Mouse (Mus musculus): ENCODE results near the gene Elf2. TPM values are rescaled to one million over a fixed set of nuclear protein-coding genes. Genes with fewer than 3 reads are reported as not detected.

Gene Elf2
- polyA plus RNA-seq, 2 experiments: 14.7 to 20.7 TPM

GRCm38 (mm10) chr3:51228038-51228820, 112.2 kb downstream of the Elf2 start:
- TF ChIP-seq EP300 (IDR thresholded peaks at IDR 0.05; ENCODE audit: low read depth): no peak
- TF ChIP-seq CTCF (IDR thresholded peaks at IDR 0.05; ENCODE audit: low read depth): peak; percentile 91
- DNase-seq (ENCODE audit: low read depth in 3 of 3, low spot score in 3 of 3): peak; percentile 74 to 83 (median 75)
- Histone ChIP-seq H3K36me3 (replicated peaks; ENCODE audit: control insufficient read depth, insufficient read depth, low read depth) (peaks cover 16% of the 10 kb centered on the region), H3K4me3 (ENCODE audit: insufficient read depth in 1 of 2, low read depth in 2 of 2, low read length in 2 of 2) (peak overlapping the region; percentile 10 to 97; a peak in 3 of 4 replicates), H3K27ac (peak overlapping the region; percentile 99), H3K27me3 (ENCODE audit: control insufficient read depth, insufficient read depth, low read length) (no peaks in the 10 kb centered on the region), H3K9ac (replicated peaks) (peak overlapping the region; percentile 10; the same call in 1 of the 2 replicates), H3K9me3 (ENCODE audit: control insufficient read depth, low read length) (no peaks in the 10 kb centered on the region), H3K4me1 (replicated peaks; ENCODE audit: control insufficient read depth in 2 of 2, insufficient read depth in 2 of 2, low read length in 1 of 2) (peaks cover 66 to 69% of the 10 kb centered on the region in 2 experiments), H3K4me2 (ENCODE audit: low read depth) (peak overlapping the region; percentile 98)
- no peak for ATAC-seq (ENCODE audit: insufficient read depth)
- 50% methylated on average over 10 of the region's 10 CpGs for WGBS (ENCODE audit: insufficient replicate concordance)

GRCm38 (mm10) chr3:51226601-51227000, 113.9 kb downstream of the Elf2 start:
- Histone ChIP-seq H3K9ac (replicated peaks) (peak overlapping the region; percentile 98), H3K9me3 (ENCODE audit: control insufficient read depth, low read length) (no peaks in the 10 kb centered on the region), H3K36me3 (replicated peaks; ENCODE audit: control insufficient read depth, insufficient read depth, low read depth) (peaks cover 9% of the 10 kb centered on the region), H3K27me3 (ENCODE audit: control insufficient read depth, insufficient read depth, low read length) (no peaks in the 10 kb centered on the region), H3K4me1 (replicated peaks; ENCODE audit: control insufficient read depth in 2 of 2, insufficient read depth in 2 of 2, low read length in 1 of 2) (peaks cover 51 to 57% of the 10 kb centered on the region in 2 experiments), H3K27ac (peak overlapping the region; percentile 99), H3K4me2 (ENCODE audit: low read depth) (peak overlapping the region; percentile 98), H3K4me3 (ENCODE audit: insufficient read depth in 1 of 2, low read depth in 2 of 2, low read length in 2 of 2) (peak overlapping the region; percentile 74 to 97)
- WGBS (ENCODE audit: insufficient replicate concordance): 9% methylated on average over 3 of the region's 3 CpGs
- DNase-seq (ENCODE audit: low read depth in 3 of 3, low spot score in 3 of 3) (no peak), ATAC-seq (ENCODE audit: insufficient read depth) (no peak)
- no peak for TF ChIP-seq CTCF (IDR thresholded peaks at IDR 0.05; ENCODE audit: low read depth)
- TF ChIP-seq EP300 (IDR thresholded peaks at IDR 0.05; ENCODE audit: low read depth): no peak

GRCm38 (mm10) chr3:51225979-51226378, 114.5 kb downstream of the Elf2 start:
- Histone ChIP-seq H3K4me3 (ENCODE audit: insufficient read depth in 1 of 2, low read depth in 2 of 2, low read length in 2 of 2) (peak overlapping the region; percentile 74 to 97), H3K4me2 (ENCODE audit: low read depth) (peak overlapping the region; percentile 98), H3K27ac (peak overlapping the region; percentile 99), H3K9me3 (ENCODE audit: control insufficient read depth, low read length) (no peaks in the 10 kb centered on the region), H3K9ac (replicated peaks) (peak overlapping the region; percentile 98), H3K36me3 (replicated peaks; ENCODE audit: control insufficient read depth, insufficient read depth, low read depth) (peaks cover 9% of the 10 kb centered on the region), H3K27me3 (ENCODE audit: control insufficient read depth, insufficient read depth, low read length) (no peaks in the 10 kb centered on the region; the same call in 1 of the 2 replicates), H3K4me1 (replicated peaks; ENCODE audit: control insufficient read depth in 2 of 2, insufficient read depth in 2 of 2, low read length in 1 of 2) (peaks cover 45 to 51% of the 10 kb centered on the region in 2 experiments)
- 65% methylated on average over 10 of the region's 10 CpGs for WGBS (ENCODE audit: insufficient replicate concordance)
- ATAC-seq (ENCODE audit: insufficient read depth) (no peak), DNase-seq (ENCODE audit: low read depth in 3 of 3, low spot score in 3 of 3) (no peak)
- no peak for TF ChIP-seq CTCF (IDR thresholded peaks at IDR 0.05; ENCODE audit: low read depth)
- 0 out of 2 replicates have a peak, but pooled peaks have one; percentile 6 for TF ChIP-seq EP300 (IDR thresholded peaks at IDR 0.05; ENCODE audit: low read depth)

- peak overlapping the region; percentile 74 to 97 for H3K4me3 ChIP-seq (ENCODE audit: insufficient read depth in 1 of 2, low read depth in 2 of 2, low read length in 2 of 2)
- H3K9ac ChIP-seq (replicated peaks): peak overlapping the region; percentile 98
- ATAC-seq (ENCODE audit: insufficient read depth) (peak; percentile 1; the same call in 1 of the 2 replicates), DNase-seq (ENCODE audit: low read depth in 3 of 3, low spot score in 3 of 3) (no peak)
- no peaks in the 10 kb centered on the region for H3K9me3 ChIP-seq (ENCODE audit: control insufficient read depth, low read length)
- H3K36me3 ChIP-seq (replicated peaks; ENCODE audit: control insufficient read depth, insufficient read depth, low read depth): peaks cover 9% of the 10 kb centered on the region
- peak overlapping the region; percentile 98 for H3K4me2 ChIP-seq (ENCODE audit: low read depth)
- peak overlapping the region; percentile 99 for H3K27ac ChIP-seq
- H3K27me3 ChIP-seq (ENCODE audit: control insufficient read depth, insufficient read depth, low read length): no peaks in the 10 kb centered on the region; the same call in 1 of the 2 replicates
- WGBS (ENCODE audit: insufficient replicate concordance): under 1% methylated on average over 38 of the region's 39 CpGs
- TF ChIP-seq EP300 (IDR thresholded peaks at IDR 0.05; ENCODE audit: low read depth): no peak
- TF ChIP-seq CTCF (IDR thresholded peaks at IDR 0.05; ENCODE audit: low read depth): no peak
- peaks cover 38 to 44% of the 10 kb centered on the region in 2 experiments for H3K4me1 ChIP-seq (replicated peaks; ENCODE audit: control insufficient read depth in 2 of 2, insufficient read depth in 2 of 2, low read length in 1 of 2)
These were observed 115.2 kb downstream of the Elf2 start for GRCm38 (mm10) chr3:51225226-51225750.
